Mouse (Mus musculus) embryo, embryonic 10 days (tissue): ENCODE data around the gene Arid4b.

Source experiments
- DNase-seq: peaks from one replicate; pipeline ENCODE4 v3.0.0-alpha.2; 2015; ENCODE audit warnings: low spot score

The Arid4b gene

DNA sequence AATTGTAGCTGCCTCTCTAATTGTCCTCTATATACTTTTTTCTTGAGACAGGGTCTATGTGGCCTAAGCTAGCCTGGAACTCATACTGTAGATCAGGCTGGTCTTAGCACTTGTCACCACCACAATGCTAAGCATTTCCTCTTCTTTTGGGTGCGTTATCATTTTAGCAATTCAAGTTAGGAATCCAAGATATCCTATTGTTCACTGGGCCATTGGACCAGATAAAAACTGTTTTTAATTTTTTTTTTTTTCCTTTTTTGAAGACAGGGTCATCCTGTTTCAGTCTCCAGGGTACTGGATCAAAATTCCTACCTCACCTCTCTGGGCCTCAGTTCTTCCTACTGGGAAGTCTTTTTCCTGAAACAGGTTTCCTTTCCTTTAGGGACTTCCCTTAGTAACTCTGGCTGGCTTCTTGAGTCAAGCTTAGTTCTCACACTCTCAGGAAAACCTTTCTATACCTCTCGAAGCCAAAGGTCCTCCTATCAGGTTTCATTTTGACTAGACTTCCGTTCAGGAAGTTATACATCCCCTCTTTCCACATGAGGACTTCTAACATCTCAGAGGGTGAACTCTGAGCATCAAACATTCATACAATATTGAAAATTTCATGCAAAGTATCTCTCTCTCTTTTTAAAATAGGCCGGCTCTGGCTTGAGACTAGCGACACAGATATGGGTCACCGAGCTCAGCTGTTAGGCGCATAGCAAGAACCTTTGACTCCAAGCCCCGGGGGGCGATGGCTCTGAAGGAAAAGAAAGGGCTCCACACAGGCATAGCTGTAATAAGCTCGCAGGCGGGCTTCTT, 621 bp upstream of the Arid4b start:
- no peak for DNase-seq

DNA sequence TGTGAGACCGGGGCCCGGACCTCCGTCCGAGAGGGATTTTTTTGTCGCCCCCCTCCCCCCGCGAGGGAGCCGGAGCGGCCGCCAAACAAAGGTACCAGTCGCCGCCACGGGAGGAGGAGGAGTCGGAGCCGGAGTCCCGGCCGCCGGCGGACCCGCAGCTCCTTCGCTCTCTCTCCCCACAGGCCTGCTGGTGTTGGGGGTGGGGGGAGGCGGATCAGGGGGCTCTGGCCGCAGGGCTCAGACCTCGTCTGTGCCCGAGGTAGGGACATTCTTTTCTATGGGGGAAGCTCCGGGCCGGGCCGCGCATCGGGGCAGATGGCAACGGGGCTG, 875 bp downstream of the Arid4b start:
- DNase-seq: no peak

DNA sequence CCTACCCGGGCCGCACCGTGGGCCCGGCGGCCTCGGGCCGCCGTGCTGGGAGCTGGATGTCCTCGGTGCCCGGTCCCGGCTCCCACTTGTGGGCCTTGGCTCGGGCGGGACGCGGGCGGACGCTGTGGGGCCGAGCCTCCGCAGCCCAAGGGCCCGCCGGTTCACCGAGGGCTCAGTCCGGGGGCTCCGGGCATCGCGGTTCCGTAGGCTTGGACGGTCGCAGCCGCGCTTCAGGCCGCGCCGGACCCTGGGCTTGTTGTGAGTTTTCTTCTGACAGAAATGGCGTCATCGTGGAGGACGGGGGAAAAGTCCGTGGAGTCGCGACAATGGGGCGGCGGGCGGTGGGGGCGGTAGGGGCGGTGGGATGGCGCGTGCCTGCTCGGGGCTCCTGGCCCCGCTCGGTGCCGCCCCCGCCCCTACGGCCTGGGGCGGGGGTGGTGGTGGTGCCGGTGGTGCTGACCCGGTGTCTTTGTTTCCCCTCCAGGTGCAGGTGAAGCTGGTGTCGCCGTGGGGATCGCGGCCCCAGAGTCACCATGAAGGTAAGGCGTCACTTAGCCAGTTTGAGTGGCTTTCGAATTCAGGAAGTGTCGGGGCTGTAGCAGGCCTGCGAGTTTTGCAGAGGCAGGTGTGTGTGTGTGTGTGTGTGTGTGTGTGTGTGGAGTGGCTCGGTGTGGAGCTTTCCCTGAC, 1.5 kb downstream of the Arid4b start:
- peak; percentile 22 for DNase-seq

DNA sequence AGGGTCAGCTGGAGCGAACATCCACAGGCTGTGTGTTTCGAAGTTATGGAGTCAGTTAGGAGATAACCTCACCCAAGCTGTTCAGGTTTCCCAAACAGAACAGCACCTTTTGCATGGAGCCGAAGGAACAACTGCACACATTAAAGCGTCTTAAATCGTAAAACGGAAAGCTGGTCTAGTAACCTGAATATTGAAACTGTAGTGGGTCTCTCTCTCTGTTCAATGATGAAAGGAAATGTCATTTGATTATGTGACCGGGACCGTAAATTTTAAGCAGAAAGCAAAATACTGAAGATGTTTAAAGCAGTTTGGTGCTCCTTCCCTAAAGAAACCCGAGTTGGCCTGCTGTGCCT, 2.0 kb downstream of the Arid4b start:
- DNase-seq: no peak

DNA sequence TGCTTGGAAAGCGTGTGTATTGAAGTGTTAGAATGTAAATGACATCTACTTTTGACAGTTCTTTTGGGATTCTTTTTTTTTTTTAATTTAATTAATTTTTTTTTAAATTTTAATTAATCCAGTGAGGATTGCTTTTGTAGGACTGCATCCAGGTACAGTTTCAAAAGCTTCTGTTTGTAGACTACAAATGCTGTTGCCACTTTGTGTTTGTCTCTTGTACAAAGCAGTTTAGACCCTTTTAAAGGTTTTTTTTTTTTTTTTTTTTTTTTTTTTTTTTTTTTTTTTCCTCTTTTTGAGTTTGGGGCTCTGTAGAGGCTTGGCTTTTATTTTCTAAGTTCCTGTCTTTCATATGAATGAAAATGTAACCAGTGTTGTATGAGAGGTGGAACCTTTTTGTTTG, 2.7 kb downstream of the Arid4b start:
- DNase-seq: no peak

DNA sequence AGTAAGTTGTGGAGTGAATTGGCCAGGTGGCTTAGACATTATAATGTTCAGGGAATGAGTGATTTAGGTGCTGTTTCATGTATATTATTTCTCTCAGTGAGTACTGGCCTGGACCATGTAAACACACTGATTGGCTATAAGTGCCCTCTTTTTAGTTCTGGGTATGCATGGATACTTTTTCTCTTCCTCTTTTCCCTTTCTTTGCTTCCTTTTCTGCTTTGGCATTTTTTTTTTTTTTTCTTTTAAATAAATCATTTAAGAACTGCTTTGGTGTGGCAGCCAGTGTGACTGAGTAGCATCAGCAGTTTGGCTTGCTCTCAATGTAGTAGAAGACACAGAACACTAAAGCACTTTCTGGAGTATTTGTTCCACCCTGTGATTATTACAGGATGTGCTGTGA, 5.0 kb downstream of the Arid4b start:
- no peak for DNase-seq

DNA sequence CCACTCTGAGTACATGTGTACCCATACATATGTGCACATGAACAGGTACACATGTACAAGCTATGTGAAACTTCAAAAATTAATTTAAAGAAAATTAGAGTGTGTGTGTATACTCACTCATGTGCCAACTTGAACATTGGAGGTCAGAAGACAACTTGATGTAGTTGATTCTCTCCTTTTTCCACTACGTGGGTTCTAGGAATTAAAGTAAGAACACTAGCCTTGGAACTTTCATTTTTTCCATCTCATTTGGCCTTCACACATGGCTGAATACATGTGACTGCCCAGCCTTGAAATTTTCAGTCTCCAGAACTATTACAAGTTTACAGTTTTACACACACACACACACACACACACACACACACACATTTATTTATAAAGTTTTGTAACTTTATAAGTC, 6.3 kb downstream of the Arid4b start:
- no peak for DNase-seq

DNA sequence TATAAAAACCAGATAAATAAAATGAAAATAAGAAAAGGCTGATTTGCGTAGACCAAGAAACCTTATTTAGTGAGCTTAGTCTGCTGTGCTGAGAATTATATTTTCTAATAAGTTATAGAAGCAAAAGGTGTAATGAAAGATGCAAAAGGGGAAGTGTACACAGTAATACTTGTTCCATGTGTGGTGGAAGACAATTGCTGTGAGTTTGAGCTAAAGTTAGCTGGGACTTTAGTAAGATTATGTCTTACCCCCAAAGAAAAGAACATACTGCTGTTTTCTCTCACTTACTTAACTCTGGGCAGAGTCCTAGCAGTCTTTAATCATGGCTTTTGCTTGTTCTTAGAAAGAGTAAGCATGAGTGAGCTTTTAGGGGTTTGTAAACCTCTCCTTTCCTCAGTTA, 11.3 kb downstream of the Arid4b start:
- DNase-seq: no peak

DNA sequence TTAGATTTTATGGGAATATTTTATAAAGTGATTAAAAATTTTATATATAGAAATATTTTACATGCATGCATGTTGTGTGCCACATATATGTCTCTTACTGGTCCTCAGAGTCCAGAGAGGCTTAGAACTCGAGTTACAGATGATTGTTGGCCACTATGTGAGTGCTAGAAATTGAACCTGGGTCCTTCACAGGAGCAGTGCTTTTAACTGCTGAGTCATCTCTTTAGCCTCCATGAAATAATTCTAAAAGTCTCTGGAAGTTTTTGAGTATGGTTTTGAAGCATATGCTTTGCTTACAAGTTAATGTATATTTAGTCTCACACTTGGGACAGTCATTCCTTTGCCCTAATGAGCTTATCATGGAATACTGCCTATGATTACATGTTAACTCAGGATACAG, 12.3 kb downstream of the Arid4b start:
- DNase-seq: no peak

DNA sequence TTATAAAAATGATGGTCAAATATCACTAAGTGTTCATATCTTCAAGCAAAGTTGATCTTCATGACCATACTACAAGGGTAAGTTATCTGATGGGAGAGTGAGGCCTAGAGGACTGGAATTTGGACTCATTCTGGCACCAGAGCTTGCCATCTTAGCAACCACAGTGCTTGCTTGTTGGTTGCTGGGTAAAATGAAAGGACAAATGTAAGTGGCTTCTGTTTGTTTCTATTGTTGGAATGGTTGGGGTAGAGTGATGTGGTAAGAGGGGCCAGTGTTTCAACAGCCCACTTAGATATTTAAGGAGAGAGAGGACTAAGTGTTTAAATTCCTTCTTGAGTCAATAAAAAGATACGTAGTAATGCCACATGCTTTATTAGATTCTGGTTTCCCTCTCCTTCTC, 25.6 kb downstream of the Arid4b start:
- no peak for DNase-seq

DNA sequence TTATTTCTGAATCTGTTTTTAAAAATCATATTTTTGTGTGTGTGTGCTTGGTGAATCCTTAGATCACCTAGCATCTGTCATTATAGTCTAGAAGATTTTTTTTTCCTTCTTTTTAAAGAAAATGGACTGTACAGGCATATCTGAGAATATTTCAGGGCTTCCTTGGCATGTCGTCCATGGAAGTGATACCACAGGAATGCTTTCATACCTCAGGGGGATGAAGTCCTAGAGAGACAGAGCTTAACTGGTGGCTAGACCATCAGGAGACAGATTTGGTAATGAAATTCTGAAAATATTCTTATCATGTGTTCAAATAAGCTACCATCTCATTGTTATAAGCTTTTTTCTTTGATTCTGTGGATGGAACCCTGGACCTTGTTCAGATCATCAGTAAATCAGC, 40.0 kb downstream of the Arid4b start:
- no peak for DNase-seq

DNA sequence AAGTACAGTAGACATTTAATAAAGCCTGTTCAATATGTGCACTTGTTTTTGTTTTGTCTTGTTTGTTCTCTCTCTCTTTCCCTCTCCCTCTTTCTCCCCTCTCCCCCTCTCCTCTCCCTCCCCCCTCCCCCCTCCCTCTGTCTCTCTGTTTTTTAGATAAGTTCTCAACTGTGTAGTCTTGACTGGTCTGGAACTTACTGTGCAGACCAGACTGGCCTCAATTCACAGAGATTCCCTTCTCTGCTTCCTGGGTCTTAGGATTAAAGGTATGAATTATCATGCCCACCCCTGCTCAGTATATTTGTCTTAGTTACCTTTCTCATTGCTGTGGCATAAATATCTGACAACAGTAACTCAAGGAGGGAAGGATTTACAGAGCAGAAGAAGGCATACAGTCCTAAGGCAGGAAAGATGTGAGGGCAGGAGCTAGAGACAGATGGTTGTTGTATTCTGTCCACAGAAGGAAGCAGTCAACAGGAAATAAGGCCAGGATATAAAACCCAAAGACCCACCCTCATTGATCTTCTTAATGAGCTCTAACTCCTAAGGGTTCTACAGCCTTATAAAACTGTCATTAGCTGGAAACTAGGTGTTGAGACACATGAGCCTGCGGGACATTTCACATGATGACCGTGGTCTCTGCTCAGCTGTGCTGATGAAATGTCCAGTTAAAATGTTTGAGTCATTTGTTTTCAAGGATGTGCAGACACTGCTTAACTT, 47.3 kb downstream of the Arid4b start:
- no peak for DNase-seq

DNA sequence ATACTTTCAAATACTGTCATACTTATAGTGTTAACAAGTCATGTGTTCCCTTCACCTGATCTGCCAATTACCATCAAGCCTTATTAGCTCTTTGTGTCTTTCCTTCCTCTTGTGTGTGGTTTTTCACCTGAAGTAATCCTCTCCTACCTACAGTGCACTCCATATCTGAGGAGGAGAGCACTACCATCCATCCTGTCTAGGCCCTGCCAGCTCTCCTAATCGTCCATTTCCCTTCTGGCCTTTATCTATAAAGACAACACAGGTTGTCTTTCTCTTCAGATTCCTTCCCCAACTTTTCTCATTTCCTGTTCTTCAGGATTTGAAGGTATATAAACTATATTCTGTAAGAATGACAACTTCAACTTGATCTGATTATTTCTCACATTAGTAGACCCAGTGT, 48.1 kb downstream of the Arid4b start:
- no peak for DNase-seq

DNA sequence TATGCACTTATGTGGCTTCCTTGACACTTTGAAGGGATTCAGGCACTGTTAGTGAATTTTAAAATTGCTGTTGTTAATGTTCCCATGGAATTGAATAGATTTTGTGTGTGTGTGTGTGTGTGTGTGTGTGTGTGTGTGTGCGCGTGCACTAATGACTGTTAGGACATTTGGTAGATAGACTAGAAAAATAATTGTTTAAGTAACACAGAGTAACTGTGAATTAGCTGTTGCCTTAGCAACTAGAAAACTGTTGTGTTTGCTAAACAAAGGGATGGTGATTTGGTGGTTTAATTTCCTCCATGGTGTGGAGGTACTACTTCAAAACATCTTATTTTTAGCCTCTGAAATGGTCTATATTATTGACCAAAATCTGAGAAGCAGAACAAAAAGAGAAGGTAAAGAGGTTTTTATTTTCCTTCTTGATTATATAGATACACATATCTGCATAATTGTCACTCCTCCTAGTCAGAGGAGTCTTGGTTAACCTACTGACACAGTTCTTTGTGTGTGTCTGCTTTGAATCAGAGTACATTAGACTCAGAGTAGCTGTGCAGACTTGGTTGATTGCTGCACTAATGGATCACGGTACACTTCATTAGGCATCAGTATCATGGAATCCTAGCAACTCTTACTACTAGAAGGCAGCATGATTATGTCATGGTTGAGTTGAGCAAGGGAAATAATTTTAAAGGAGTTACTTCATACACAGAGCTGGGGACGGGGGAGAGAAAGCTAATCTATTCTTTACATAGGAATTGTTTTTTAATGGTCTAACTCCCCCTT, 50.9 kb downstream of the Arid4b start:
- no peak for DNase-seq

DNA sequence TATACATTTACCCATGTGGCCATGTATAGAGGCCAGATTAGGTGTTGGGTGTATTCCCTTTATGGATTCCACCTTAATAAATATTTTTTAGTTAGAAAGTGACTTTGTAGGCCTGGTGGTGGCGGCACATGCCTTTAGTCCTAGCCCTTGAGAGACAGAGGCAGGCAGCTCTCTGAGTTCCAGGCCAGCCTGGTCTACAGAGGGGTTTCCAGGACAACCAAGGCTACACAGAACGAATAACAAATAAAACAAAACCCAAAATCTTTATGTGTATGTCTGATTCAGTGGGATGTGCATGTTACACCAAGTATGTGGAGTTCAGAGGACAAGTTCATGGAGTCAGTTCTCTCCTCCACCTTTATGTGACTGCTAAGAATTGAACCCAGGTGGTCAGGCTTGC, 52.8 kb downstream of the Arid4b start:
- DNase-seq: no peak

DNA sequence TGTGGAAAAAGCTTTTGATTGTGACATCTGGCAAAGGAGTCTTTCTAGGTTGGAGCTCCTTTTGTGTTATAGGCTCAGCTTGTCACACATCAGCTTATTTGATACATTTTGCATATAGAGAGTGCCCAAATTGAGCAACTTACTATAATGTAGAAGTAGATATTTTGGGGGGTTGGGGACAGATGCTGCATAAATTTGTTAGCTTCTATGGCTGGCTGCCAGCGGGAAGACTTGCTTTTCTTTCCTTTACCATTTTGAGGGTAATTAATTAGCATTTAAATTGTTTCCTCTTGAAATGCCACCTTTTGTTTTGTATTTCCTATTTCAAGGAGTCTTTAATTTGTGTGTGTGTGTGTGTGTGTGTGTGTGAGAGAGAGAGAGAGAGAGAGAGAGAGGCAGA, 68.6 kb downstream of the Arid4b start:
- DNase-seq: no peak

DNA sequence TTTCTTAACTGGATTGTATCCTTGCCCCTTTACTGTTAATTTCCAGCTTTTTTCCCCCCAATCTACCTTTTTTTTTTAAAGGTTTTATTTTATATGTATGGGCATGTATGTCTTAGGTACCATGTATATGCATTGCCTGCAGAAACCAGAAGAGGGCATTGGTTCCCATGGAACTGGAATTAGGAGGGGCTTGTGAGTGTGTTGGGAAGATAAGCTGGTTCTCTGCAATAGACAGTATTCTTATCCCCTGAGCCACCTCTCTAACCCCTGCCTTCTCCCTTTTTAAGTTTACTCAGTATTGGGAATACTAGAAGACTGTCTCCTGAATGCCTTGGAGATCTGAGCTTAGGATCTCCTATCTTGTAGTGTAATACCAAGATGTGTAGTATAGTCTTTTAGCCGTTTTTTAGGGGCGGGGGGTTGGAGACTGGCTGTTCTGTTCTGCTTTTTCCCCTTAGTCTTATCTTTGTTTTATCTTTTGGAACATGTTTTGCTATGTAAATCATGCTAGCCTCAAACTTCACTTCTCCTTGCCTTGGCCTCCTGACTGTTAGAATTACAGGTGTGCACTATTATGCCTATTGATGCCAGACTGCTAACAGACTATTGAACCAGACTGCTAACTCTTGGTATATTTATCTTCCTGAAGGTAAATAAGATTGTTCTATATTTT, 79.4 kb downstream of the Arid4b start:
- DNase-seq: no peak

DNA sequence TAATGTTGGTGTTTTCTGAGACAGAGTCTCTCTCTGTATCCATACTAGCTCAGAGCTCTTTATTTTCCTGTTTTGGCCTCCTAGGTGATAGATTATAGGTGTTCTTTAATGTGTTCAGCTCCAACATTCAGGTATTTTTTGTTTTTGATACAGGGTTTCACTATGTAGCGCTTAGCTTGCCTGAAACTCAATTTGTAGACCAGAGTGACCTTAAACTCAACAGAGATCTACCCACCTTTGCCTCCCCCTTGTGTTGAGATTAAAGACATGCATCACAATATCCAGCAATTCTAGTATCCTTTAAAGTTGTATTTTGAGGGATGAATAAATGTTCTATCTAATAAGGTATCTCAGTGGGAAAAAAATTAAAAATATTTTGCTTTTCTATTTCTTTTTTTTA, 115.0 kb downstream of the Arid4b start:
- DNase-seq: no peak

DNA sequence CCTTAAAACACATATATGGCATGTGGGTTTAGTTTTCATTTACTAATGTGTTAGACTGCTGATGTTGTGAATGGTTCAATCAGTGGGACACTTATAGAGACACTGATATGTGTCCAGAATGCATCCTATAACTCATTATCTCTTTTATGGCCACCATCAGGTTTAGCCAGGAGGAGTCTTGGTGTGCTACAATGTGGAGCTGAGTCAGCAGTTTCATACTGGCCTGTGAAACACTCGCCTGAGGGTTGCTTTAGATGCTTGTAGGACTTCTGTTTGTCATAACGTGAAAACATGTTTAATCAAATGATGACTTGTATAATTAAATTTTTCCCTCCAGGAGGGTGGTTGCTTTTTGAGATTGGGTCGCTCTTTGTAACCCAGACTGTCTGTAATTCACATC, 116.6 kb downstream of the Arid4b start:
- DNase-seq: no peak

DNA sequence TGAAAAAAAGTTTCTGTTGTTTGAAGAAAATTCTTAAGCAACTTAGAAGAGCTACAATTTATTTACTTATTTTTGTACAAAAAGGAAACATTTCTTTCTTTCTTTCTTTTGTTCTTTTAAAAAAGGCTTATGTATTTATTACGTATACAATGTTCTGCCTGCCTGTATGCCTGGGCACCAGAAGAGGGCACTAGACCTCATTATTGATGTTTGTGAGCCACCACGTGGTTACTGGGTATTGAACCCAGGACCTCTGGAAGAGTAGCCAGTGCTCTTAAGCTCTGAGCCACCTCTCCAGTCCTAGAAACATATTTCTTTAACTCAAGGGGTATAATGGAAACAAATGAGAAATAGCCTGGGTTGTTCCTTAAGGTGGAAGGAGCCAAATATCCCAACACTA, 182.9 kb downstream of the Arid4b start:
- DNase-seq: no peak
